Mouse (Mus musculus): ENCODE results near the gene Tprkb. TPM values are rescaled to one million over a fixed set of nuclear protein-coding genes. Genes with fewer than 3 reads are reported as not detected.
A peak's percentile ranks its signal among the peaks of the same experiment; 100 is the strongest.
"Not testable (repeated sequence)": the region's sequence is repeated elsewhere in the genome, so short reads cannot be mapped to it uniquely, and the experiment has no call there.

Gene Tprkb
- total RNA-seq (2014; rRNA removed) = 43.7 and 44.3 TPM in 2 replicates
- 51.7 and 61.5 TPM in 2 replicates for polyA plus RNA-seq (2015; fragmentation: Nextera tagmentation; extraction: Ambion mirVana)

DNA sequence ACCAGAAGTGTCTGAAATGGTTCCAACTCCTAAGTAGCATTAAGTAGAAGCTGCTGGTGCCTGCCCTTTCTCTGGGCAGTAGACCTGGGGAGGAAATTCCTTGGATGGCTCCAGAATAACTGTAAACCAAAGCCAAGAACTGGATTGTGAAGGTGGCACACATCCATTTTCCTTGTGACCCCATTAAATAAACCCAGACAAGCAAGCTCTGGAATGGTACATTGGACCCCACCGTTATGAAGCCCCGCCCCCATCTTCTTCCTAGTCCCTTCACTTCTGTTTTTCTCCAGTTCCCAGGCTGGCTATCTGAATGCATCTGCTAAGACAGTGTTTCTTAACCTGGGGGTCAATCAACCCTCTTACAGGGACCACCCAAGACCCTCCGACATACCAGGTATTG, at the start of gene Tprkb:
Tprkb (plus strand) TSS at position 279 of the 400 bp plus-strand sequence.
- 89% methylated on average over 3 of the region's 3 CpGs for WGBS
- Histone ChIP-seq H3K4me2 (ENCODE audit: low read depth, low read length, poor library complexity, severe bottlenecking) (no peak within 1 kb of the TSS), H3K9ac (replicated peaks; ENCODE audit: low read length, poor library complexity, severe bottlenecking) (no peak within 1 kb of the TSS), H3K9me3 (ENCODE audit: low read length) (no peaks in the 10 kb centered on the region), H3K27ac (ENCODE audit: low read depth, low read length) (no peak within 1 kb of the TSS), H3K4me3 (ENCODE audit: low read depth, low read length) (no peak within 1 kb of the TSS), H3K27me3 (ENCODE audit: insufficient read depth, low read length) (no peaks in the 10 kb centered on the region), H3K4me1 (ENCODE audit: insufficient read depth, low read length) (peaks cover 9% of the 10 kb centered on the region; the same call in 1 of the 2 replicates), H3K36me3 (ENCODE audit: insufficient read depth, low read length) (no peaks in the 10 kb centered on the region)
- ATAC-seq (ENCODE audit: low FRiP score) (no peak), DNase-seq (ENCODE audit: low spot score) (no peak)
- TF ChIP-seq CTCF (IDR thresholded peaks at IDR 0.05) = no peak

DNA sequence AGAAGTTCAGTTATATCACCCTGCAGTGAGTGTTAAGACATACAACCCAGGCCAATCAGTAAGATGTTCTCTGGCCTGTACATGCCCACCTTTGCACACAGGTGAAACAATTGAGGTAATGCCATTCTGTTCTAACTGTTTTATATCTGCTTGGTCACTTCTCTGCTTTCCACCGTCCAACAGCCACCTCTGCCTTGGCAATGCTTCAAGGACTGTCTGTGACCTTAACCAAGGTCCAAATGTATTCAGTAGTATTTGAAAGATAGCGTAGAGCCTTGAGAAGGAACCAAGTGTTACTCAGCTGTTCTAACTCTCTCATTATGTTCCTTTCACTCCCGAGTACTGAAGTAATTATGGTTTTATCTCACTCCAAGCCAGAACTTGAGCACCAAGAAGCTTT, 49.1 kb upstream of the Tprkb start:
- DNase-seq (ENCODE audit: low spot score) (no peak), ATAC-seq (ENCODE audit: low FRiP score) (no peak)
- no peak overlapping the region for H3K27ac ChIP-seq (ENCODE audit: low read depth, low read length)
- WGBS = 79% methylated on average over 3 of the region's 3 CpGs
- no peak overlapping the region for H3K9ac ChIP-seq (replicated peaks; ENCODE audit: low read length, poor library complexity, severe bottlenecking)
- H3K4me3 ChIP-seq (ENCODE audit: low read depth, low read length) = no peak overlapping the region
- H3K4me2 ChIP-seq (ENCODE audit: low read depth, low read length, poor library complexity, severe bottlenecking) = no peak overlapping the region
- no peaks in the 10 kb centered on the region for H3K36me3 ChIP-seq (ENCODE audit: insufficient read depth, low read length)
- H3K27me3 ChIP-seq (ENCODE audit: insufficient read depth, low read length) = no peaks in the 10 kb centered on the region
- no peaks in the 10 kb centered on the region for H3K9me3 ChIP-seq (ENCODE audit: low read length)
- TF ChIP-seq CTCF (IDR thresholded peaks at IDR 0.05) = no peak
- no peaks in the 10 kb centered on the region for H3K4me1 ChIP-seq (ENCODE audit: insufficient read depth, low read length)

DNA sequence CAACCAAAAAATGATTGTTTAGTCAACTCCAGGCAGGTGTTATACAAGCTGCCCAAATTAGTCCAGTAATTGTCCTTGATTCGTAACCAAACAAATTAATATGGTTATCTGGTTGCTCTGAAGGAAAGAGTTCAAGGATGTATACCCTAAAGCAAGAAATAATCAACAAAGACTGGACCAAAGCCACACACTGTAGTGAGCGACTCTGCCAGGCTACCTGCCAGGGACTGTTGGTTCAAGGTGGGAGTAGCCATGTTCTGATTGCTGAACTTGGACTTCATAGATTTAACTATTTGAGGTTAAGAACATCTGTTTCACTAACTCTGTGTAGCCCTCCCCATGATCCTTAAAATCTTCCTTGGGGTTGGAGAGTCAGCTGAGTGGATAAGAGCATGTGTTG, 48.5 kb upstream of the Tprkb start:
- ATAC-seq (ENCODE audit: low FRiP score) (no peak), DNase-seq (ENCODE audit: low spot score) (no peak)
- H3K27ac ChIP-seq (ENCODE audit: low read depth, low read length) = no peak overlapping the region
- H3K36me3 ChIP-seq (ENCODE audit: insufficient read depth, low read length) = no peaks in the 10 kb centered on the region
- no peak overlapping the region for H3K9ac ChIP-seq (replicated peaks; ENCODE audit: low read length, poor library complexity, severe bottlenecking)
- no peak for TF ChIP-seq CTCF (IDR thresholded peaks at IDR 0.05)
- H3K4me3 ChIP-seq (ENCODE audit: low read depth, low read length) = no peak overlapping the region
- no peak overlapping the region for H3K4me2 ChIP-seq (ENCODE audit: low read depth, low read length, poor library complexity, severe bottlenecking)
- no peaks in the 10 kb centered on the region for H3K9me3 ChIP-seq (ENCODE audit: low read length)
- H3K27me3 ChIP-seq (ENCODE audit: insufficient read depth, low read length) = no peaks in the 10 kb centered on the region
- 93% methylated on average over 2 of the region's 2 CpGs for WGBS
- no peaks in the 10 kb centered on the region for H3K4me1 ChIP-seq (ENCODE audit: insufficient read depth, low read length)

DNA sequence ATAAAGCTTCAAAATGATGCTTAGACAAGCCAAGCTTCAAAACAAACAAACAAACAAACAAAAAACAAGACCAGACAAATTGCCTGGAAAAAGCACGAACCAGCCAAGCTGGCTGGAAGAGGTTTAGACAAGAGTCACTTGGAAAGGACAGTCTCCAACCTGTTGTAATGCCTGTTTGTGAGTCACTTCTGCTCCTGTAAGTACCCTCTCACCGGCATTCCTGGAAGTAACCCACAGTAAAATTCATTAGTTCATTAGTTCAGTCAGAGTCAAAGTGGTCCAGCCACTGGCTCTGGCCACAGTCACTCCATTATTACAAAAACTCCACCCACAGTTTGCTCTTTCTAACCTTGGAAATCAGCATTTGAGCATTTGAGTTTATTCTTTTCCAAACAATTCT, 47.8 kb upstream of the Tprkb start:
- H3K4me1 ChIP-seq (ENCODE audit: insufficient read depth, low read length) = no peaks in the 10 kb centered on the region
- H3K27ac ChIP-seq (ENCODE audit: low read depth, low read length) = no peak overlapping the region
- 90% methylated on average over 2 of the region's 2 CpGs for WGBS
- no peak overlapping the region for H3K4me2 ChIP-seq (ENCODE audit: low read depth, low read length, poor library complexity, severe bottlenecking)
- H3K9me3 ChIP-seq (ENCODE audit: low read length) = no peaks in the 10 kb centered on the region
- H3K27me3 ChIP-seq (ENCODE audit: insufficient read depth, low read length) = no peaks in the 10 kb centered on the region
- DNase-seq (ENCODE audit: low spot score) (no peak), ATAC-seq (ENCODE audit: low FRiP score) (no peak)
- no peak overlapping the region for H3K4me3 ChIP-seq (ENCODE audit: low read depth, low read length)
- H3K36me3 ChIP-seq (ENCODE audit: insufficient read depth, low read length) = no peaks in the 10 kb centered on the region
- TF ChIP-seq CTCF (IDR thresholded peaks at IDR 0.05) = no peak
- no peak overlapping the region for H3K9ac ChIP-seq (replicated peaks; ENCODE audit: low read length, poor library complexity, severe bottlenecking)

GRCm38 (mm10) chr6:85864900-85865639, 46.6 kb upstream of the Tprkb start:
- H3K36me3 ChIP-seq (ENCODE audit: insufficient read depth, low read length); H3K27ac ChIP-seq (ENCODE audit: low read depth, low read length); H3K4me2 ChIP-seq (ENCODE audit: low read depth, low read length, poor library complexity, severe bottlenecking); H3K4me1 ChIP-seq (ENCODE audit: insufficient read depth, low read length); H3K9me3 ChIP-seq (ENCODE audit: low read length); H3K9ac ChIP-seq (replicated peaks; ENCODE audit: low read length, poor library complexity, severe bottlenecking); H3K4me3 ChIP-seq (ENCODE audit: low read depth, low read length); ATAC-seq (ENCODE audit: low FRiP score); H3K27me3 ChIP-seq (ENCODE audit: insufficient read depth, low read length): not testable (repeated sequence)
- DNase-seq (ENCODE audit: low spot score) = peak; percentile 45
- 58% methylated on average over 4 of the region's 7 CpGs for WGBS

- not testable (repeated sequence) for H3K9ac ChIP-seq (replicated peaks; ENCODE audit: low read length, poor library complexity, severe bottlenecking); H3K4me3 ChIP-seq (ENCODE audit: low read depth, low read length); H3K27ac ChIP-seq (ENCODE audit: low read depth, low read length); H3K36me3 ChIP-seq (ENCODE audit: insufficient read depth, low read length); ATAC-seq (ENCODE audit: low FRiP score); H3K9me3 ChIP-seq (ENCODE audit: low read length); H3K27me3 ChIP-seq (ENCODE audit: insufficient read depth, low read length); H3K4me1 ChIP-seq (ENCODE audit: insufficient read depth, low read length); DNase-seq (ENCODE audit: low spot score); H3K4me2 ChIP-seq (ENCODE audit: low read depth, low read length, poor library complexity, severe bottlenecking)
- WGBS = 77% methylated on average over 3 of the region's 3 CpGs
Measured at GRCm38 (mm10) chr6:85866166-85866565, 45.5 kb upstream of the Tprkb start.

DNA sequence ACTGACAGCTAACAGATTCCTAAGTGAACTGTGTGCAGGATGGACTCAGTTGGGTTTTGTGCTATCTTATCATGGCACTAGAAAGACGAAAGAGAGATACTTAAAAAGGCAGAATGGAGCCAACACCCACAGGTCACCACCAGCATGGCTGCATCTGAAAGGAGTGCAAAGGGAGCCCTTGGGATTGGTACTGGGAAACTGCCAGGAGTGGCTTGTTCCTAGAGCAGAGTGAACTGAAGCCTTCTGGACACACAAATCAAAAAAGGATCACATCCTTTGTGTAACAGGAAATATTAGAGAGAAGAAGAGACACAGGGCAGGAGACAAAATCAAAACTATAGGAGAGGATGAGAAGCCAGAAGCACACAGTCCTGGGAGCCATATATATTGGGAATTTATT, 44.7 kb upstream of the Tprkb start:
- H3K9me3 ChIP-seq (ENCODE audit: low read length); H3K27me3 ChIP-seq (ENCODE audit: insufficient read depth, low read length); H3K4me3 ChIP-seq (ENCODE audit: low read depth, low read length); H3K4me1 ChIP-seq (ENCODE audit: insufficient read depth, low read length); ATAC-seq (ENCODE audit: low FRiP score); H3K9ac ChIP-seq (replicated peaks; ENCODE audit: low read length, poor library complexity, severe bottlenecking); DNase-seq (ENCODE audit: low spot score); H3K36me3 ChIP-seq (ENCODE audit: insufficient read depth, low read length); H3K27ac ChIP-seq (ENCODE audit: low read depth, low read length); H3K4me2 ChIP-seq (ENCODE audit: low read depth, low read length, poor library complexity, severe bottlenecking): not testable (repeated sequence)
- WGBS = 77% methylated on average over 1 of the region's 1 CpGs

Data from midbrain, postnatal 0 days (tissue).